In the genomic region with DNA sequence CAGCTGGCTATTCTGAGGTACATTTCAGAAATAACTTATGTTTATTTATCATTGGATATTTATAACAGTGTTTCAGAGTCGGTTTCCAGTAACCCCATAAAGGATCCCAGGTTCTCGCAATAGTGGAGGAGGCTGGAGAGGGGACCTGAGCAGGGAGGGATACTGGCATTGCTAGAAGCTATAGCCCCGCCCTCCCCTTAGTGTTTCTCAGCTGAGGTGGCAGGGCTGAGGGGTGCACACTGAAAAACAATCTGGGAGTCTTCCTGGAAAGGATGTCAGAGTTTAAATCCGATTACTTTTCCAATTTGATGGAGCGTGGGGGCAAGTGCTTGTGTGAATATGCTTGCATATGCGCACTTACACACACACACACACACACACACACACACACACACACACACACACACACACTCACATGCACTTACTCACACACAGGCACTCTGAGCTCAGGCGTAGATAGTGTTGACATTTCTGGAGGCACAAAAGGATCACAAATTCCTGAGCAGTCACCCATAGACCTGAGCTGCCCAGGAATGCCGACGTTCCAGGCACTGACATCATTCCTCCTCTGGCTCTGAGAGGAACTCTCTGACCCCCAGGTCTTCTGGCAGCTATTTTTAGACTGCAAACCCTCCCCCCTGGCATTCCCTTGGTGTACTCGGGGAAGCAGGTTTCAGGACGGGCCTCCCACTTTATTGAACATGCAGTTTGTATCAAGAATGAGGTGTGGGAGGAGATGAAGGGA, we compare ENCODE assay signal across 8 mouse cellular contexts.
A peak's percentile ranks its signal among the peaks of the same experiment; 100 is the strongest.
DNase-seq lines count a peak whose midpoint lies in the region; ATAC-seq and TF ChIP-seq lines count a peak whose summit lies in the region.

No protein-coding gene starts in this region.

- 35% methylated on average over 11 of the region's 11 CpGs for WGBS in liver, embryonic 11.5 days
- 10% methylated on average over 11 of the region's 11 CpGs for WGBS in stomach, embryonic 16.5 days

- H3K27me3 ChIP-seq in liver, embryonic 11.5 days (replicated peaks; ENCODE audit: control insufficient read depth, insufficient read depth, low read length) = no peaks in the 10 kb centered on the region
- H3K27me3 ChIP-seq in stomach, embryonic 16.5 days (ENCODE audit: control insufficient read depth, insufficient read depth, low read length) = no peaks in the 10 kb centered on the region

- H3K36me3 ChIP-seq in liver, embryonic 11.5 days (ENCODE audit: control insufficient read depth, insufficient read depth, low read length) = no peaks in the 10 kb centered on the region
- no peaks in the 10 kb centered on the region for H3K36me3 ChIP-seq in stomach, embryonic 16.5 days (ENCODE audit: control insufficient read depth, insufficient read depth, low read length)

- H3K9ac ChIP-seq in liver, embryonic 11.5 days (ENCODE audit: low read depth, low read length) = no peak overlapping the region
- H3K9ac ChIP-seq in stomach, embryonic 16.5 days (ENCODE audit: low read length) = no peak overlapping the region

- no peak overlapping the region for H3K4me2 ChIP-seq in liver, embryonic 11.5 days
- 0 out of 2 replicates have a peak overlapping the region, but pooled peaks have one; percentile 7 for H3K4me2 ChIP-seq in stomach, embryonic 16.5 days (ENCODE audit: low read depth, low read length)

- DNase-seq in adrenal gland, postnatal 36 days = peak; percentile 8
- DNase-seq in adrenal gland, adult 18-20 months (ENCODE audit: low spot score in 2 of 2) = no peak
- peak; percentile 57 for DNase-seq in embryo, embryonic 11.5 days (ENCODE audit: low read depth, low spot score)
- DNase-seq in heart, postnatal 14 days = peak; percentile 15 to 63
- no peak for DNase-seq in liver, embryonic 11.5 days (ENCODE audit: low spot score)
- DNase-seq in layer of hippocampus, adult 2 months (ENCODE audit: low spot score in 2 of 2) = no peak

- no peaks in the 10 kb centered on the region; the same call in 1 of the 2 replicates for H3K4me1 ChIP-seq in liver, embryonic 11.5 days (replicated peaks; ENCODE audit: control insufficient read depth, insufficient read depth, low read length)
- peaks cover 9% of the 10 kb centered on the region for H3K4me1 ChIP-seq in stomach, embryonic 16.5 days (ENCODE audit: control insufficient read depth, insufficient read depth, low read length)

- no peak overlapping the region for H3K27ac ChIP-seq in liver, embryonic 11.5 days (ENCODE audit: low read depth, low read length)
- peak overlapping the region; percentile 56 for H3K27ac ChIP-seq in stomach, embryonic 16.5 days (ENCODE audit: low read length)
- no peak overlapping the region for H3K27ac ChIP-seq in layer of hippocampus, adult 2 months

- ATAC-seq in liver, embryonic 11.5 days (replicated peaks; ENCODE audit: low FRiP score) = 0 out of 2 replicates have a peak, but pooled peaks have one; percentile 20
- ATAC-seq in stomach, embryonic 16.5 days (ENCODE audit: insufficient read depth, low FRiP score) = peak; percentile 96
- ATAC-seq in activated CD4-positive, CD25-positive, alpha-beta regulatory T cell, adult 4 months = no peak

- H3K4me3 ChIP-seq in liver, embryonic 11.5 days (ENCODE audit: low read depth, low read length) = no peak overlapping the region
- no peak overlapping the region for H3K4me3 ChIP-seq in stomach, embryonic 16.5 days (replicated peaks; ENCODE audit: low read length)
- H3K4me3 ChIP-seq in layer of hippocampus, adult 2 months = no peak overlapping the region

- TF ChIP-seq CTCF in layer of hippocampus, adult 2 months (conservative IDR thresholded peaks at IDR 0.05) = no peak

- intact Hi-C loops in heart, postnatal 14 days (cut with DNase I) = no loop called here

- no peaks in the 10 kb centered on the region for H3K9me3 ChIP-seq in liver, embryonic 11.5 days (ENCODE audit: control insufficient read depth, low read length)
- H3K9me3 ChIP-seq in stomach, embryonic 16.5 days (replicated peaks; ENCODE audit: control insufficient read depth, low read length) = no peaks in the 10 kb centered on the region

Comparison
In these comparisons a context has a peak if more than half of its experiments do, and no peak if none do; other contexts are left out.
1. DNase-seq: peak in adrenal gland, postnatal 36 days (2 of 2), embryo, embryonic 11.5 days (single experiment) and heart, postnatal 14 days (2 of 2); none in adrenal gland, adult 18-20 months (0 of 2), liver, embryonic 11.5 days (single experiment) and layer of hippocampus, adult 2 months (0 of 2).